Mouse (Mus musculus) liver, postnatal 0 days (tissue): ENCODE measurements around the gene Pias3.

ENCODE experiments used
- CTCF ChIP-seq: sonication (generic); IDR thresholded peaks from 2 replicates; pipeline ENCODE4 v1.5.1; 2016; ENCODE audit warnings: antibody characterized with exemption, low read depth
- EP300 ChIP-seq: IDR thresholded peaks from 2 replicates; pipeline ENCODE4 v1.6.1; 2016; ENCODE audit warnings: antibody characterized with exemption, low read depth, mild to moderate bottlenecking

GRCm38 (mm10) chr3:96669727-96670468 lies 26.3 kb upstream of the Pias3 start, which contains the start of gene Ankrd35:
- no peak for TF ChIP-seq EP300
- TF ChIP-seq CTCF: peak; percentile 47
